Mouse (Mus musculus) forebrain, embryonic 11.5 days (tissue): ENCODE data around the gene Ptgfrn. TPM values are rescaled to one million over a fixed set of nuclear protein-coding genes. Genes with fewer than 3 reads are reported as not detected.

Experiments used
- ATAC-seq: fragments of 200-750 bp; cut with Nextera tagmentation; replicated peaks from 2 replicates; pipeline ENCODE4 v1.8.0; 2017; ENCODE audit warnings: moderate TSS enrichment; ENCODE audit not compliant: low FRiP score
- DNase-seq: peaks from one replicate; pipeline ENCODE4 v3.0.0-alpha.2; 2017; ENCODE audit warnings: low spot score
- H3K27ac ChIP-seq: fragments of 300-500 bp; sonication (generic); 2 replicates; pipeline ENCODE4 v1.5.1; 2014; ENCODE audit warnings: low read depth, low read length
- H3K27me3 ChIP-seq: fragments of 300-500 bp; sonication (generic); 2 replicates; pipeline ENCODE4 v1.6.1; 2014; ENCODE audit warnings: mild to moderate bottlenecking, low read length, mixed read lengths; ENCODE audit not compliant: control insufficient read depth, insufficient read depth
- H3K36me3 ChIP-seq: fragments of 300-500 bp; sonication (generic); 2 replicates; pipeline ENCODE4 v1.6.1; 2014; ENCODE audit warnings: mild to moderate bottlenecking, low read length, moderate library complexity, mixed read lengths; ENCODE audit not compliant: control insufficient read depth, insufficient read depth
- H3K4me1 ChIP-seq: fragments of 300-500 bp; sonication (generic); replicated peaks from 2 replicates; pipeline ENCODE4 v1.6.1; 2014; ENCODE audit warnings: low read length, mixed read lengths; ENCODE audit not compliant: control insufficient read depth, insufficient read depth
- H3K4me2 ChIP-seq: fragments of 300-500 bp; sonication (generic); 2 replicates; pipeline ENCODE4 v1.6.1; 2014; ENCODE audit warnings: low read depth, mild to moderate bottlenecking, low read length, moderate library complexity, mixed read lengths; ENCODE audit not compliant: severe bottlenecking
- H3K4me3 ChIP-seq: fragments of 300-500 bp; sonication (generic); 2 replicates; pipeline ENCODE4 v1.5.1; 2014; ENCODE audit warnings: low read depth, low read length
- H3K9ac ChIP-seq: fragments of 300-500 bp; sonication (generic); 2 replicates; pipeline ENCODE4 v1.6.1; 2014; ENCODE audit warnings: low read length
- H3K9me3 ChIP-seq: fragments of 300-500 bp; sonication (generic); 2 replicates; pipeline ENCODE4 v1.6.1; 2016; ENCODE audit warnings: low read length, mixed read lengths; ENCODE audit not compliant: control insufficient read depth
- WGBS: fragments of 180-500 bp; shearing (Covaris S2); extraction: QIAGEN DNeasy Blood & Tissue Kit; methylation state at CpG from one replicate; pipeline ENCODE4 v1.1.7; 2014; 5-methylcytosine and 5-hydroxymethylcytosine counted together
- polyA plus RNA-seq: library from polyadenylated mRNA; unstranded; fragments of >200 nt; fragmentation: Nextera tagmentation; extraction: Ambion mirVana; gene quantifications from 2 replicates; pipeline ENCODE4 v1.2.1, GENCODE M21; 2014

Ptgfrn gene
- polyA plus RNA-seq, 1 experiment from 2014 or later: 5.3 TPM

DNA sequence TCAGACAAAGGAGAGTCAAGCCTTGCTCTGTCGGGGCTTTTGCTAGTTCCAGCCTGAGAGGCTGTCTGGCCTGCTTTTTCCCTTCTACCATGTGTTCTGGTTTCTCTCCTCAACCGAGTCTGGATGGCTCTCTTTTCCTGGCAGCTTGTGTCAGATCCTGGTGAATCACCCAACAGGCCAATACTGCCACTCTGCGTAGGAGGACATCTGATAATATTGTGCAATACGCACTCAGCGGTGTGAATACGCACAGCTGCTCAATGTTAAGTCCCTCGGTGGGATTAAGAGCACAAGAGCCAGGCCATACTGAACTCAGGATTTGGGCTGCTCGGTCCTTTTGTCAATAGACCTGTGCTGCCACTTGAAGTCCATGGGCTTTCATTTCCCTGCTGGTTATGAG, 31.8 kb upstream of the Ptgfrn start:
- DNase-seq: no peak
- 80% methylated on average over 8 of the region's 8 CpGs for WGBS
- no peaks in the 10 kb centered on the region for H3K27me3 ChIP-seq
- H3K4me1 ChIP-seq: peaks cover 5% of the 10 kb centered on the region; the same call in 1 of the 2 replicates
- ATAC-seq: no peak
- no peak overlapping the region for H3K4me2 ChIP-seq
- H3K36me3 ChIP-seq: no peaks in the 10 kb centered on the region
- H3K9me3 ChIP-seq: no peaks in the 10 kb centered on the region
- H3K9ac ChIP-seq: no peak overlapping the region
- no peak overlapping the region for H3K4me3 ChIP-seq
- H3K27ac ChIP-seq: no peak overlapping the region

GRCm38 (mm10) chr3:101139958-101140357, 29.9 kb upstream of the Ptgfrn start:
- H3K9me3 ChIP-seq: no peaks in the 10 kb centered on the region
- H3K4me2 ChIP-seq: no peak overlapping the region
- H3K4me3 ChIP-seq: no peak overlapping the region
- ATAC-seq: no peak
- H3K9ac ChIP-seq: no peak overlapping the region
- H3K27ac ChIP-seq: no peak overlapping the region
- DNase-seq: no peak
- H3K27me3 ChIP-seq: no peaks in the 10 kb centered on the region
- 89% methylated on average over 7 of the region's 7 CpGs for WGBS
- peaks cover under 1% of the 10 kb centered on the region; the same call in 1 of the 2 replicates for H3K4me1 ChIP-seq
- no peaks in the 10 kb centered on the region for H3K36me3 ChIP-seq

DNA sequence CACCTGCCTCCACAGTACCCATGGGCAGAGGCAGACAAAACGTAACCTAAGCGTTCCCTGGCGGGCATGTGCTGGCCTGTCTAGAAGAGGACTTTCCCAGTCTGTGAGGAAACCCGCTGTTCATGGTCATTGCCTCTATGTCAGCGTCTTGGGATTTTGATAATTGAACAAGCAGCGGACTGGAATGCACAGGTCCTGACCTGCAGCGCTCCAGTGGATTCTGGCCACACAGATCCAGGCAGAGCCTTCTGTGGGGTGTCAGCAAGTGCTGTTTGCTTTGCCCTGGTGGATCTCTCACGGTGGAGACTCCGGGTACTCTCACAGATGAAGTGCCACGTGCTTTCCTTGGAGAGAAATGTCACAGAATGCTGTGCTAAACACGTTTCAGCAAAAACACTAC, 26.4 kb upstream of the Ptgfrn start:
- no peaks in the 10 kb centered on the region for H3K27me3 ChIP-seq
- no peaks in the 10 kb centered on the region for H3K36me3 ChIP-seq
- H3K9ac ChIP-seq: 0 out of 2 replicates have a peak overlapping the region, but pooled peaks have one; percentile 8
- 53% methylated on average over 11 of the region's 11 CpGs for WGBS
- no peaks in the 10 kb centered on the region for H3K9me3 ChIP-seq
- DNase-seq: no peak
- no peak for ATAC-seq
- no peak overlapping the region for H3K4me2 ChIP-seq
- no peak overlapping the region for H3K4me3 ChIP-seq
- no peaks in the 10 kb centered on the region for H3K4me1 ChIP-seq
- no peak overlapping the region for H3K27ac ChIP-seq

DNA sequence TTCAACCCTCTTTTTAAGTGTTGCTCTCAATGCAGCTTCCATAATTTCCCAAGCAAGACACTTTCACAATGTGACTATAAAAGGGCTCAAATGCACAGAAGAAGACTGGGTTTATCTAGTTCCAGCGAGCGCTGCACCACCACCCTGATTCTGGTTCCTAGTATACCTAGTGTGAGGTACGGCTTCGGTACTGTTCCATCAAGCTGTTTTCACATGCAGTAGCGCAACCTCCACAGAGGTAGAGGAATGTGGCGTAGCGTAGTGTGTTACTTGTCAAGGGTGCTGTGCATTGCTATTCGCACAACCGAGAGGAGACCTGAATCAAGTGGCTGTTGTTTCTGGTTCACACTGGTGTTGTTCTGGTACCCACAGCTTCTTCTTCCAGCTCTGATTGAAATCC, 24.8 kb upstream of the Ptgfrn start:
- Histone ChIP-seq H3K27ac (no peak overlapping the region), H3K4me3 (no peak overlapping the region), H3K4me2 (no peak overlapping the region), H3K9ac (no peak overlapping the region), H3K27me3 (no peaks in the 10 kb centered on the region), H3K4me1 (no peaks in the 10 kb centered on the region; the same call in 1 of the 2 replicates), H3K36me3 (no peaks in the 10 kb centered on the region), H3K9me3 (no peaks in the 10 kb centered on the region)
- WGBS: 96% methylated on average over 9 of the region's 9 CpGs
- DNase-seq: no peak
- ATAC-seq: no peak

GRCm38 (mm10) chr3:101132981-101133380, 22.9 kb upstream of the Ptgfrn start:
- no peak overlapping the region for H3K27ac ChIP-seq
- no peaks in the 10 kb centered on the region for H3K9me3 ChIP-seq
- DNase-seq: no peak
- ATAC-seq: no peak
- WGBS: 90% methylated on average over 6 of the region's 6 CpGs
- no peak overlapping the region for H3K9ac ChIP-seq
- no peaks in the 10 kb centered on the region for H3K36me3 ChIP-seq
- H3K4me2 ChIP-seq: no peak overlapping the region
- H3K27me3 ChIP-seq: no peaks in the 10 kb centered on the region
- no peak overlapping the region for H3K4me3 ChIP-seq
- H3K4me1 ChIP-seq: no peaks in the 10 kb centered on the region; the same call in 1 of the 2 replicates

GRCm38 (mm10) chr3:101131772-101132171, 21.7 kb upstream of the Ptgfrn start:
- Histone ChIP-seq H3K4me2 (no peak overlapping the region), H3K9ac (no peak overlapping the region), H3K36me3 (no peaks in the 10 kb centered on the region), H3K4me1 (no peaks in the 10 kb centered on the region; the same call in 1 of the 2 replicates), H3K4me3 (no peak overlapping the region), H3K9me3 (no peaks in the 10 kb centered on the region), H3K27me3 (no peaks in the 10 kb centered on the region), H3K27ac (no peak overlapping the region)
- no peak for ATAC-seq
- WGBS: 90% methylated on average over 5 of the region's 5 CpGs
- no peak for DNase-seq

GRCm38 (mm10) chr3:101130526-101130925, 20.4 kb upstream of the Ptgfrn start:
- WGBS: under 1% methylated on average over 11 of the region's 11 CpGs
- Histone ChIP-seq H3K9me3 (no peaks in the 10 kb centered on the region), H3K36me3 (no peaks in the 10 kb centered on the region), H3K4me2 (peak overlapping the region; percentile 34; the same call in 1 of the 2 replicates), H3K9ac (peak overlapping the region; percentile 23; the same call in 1 of the 2 replicates), H3K27ac (no peak overlapping the region), H3K4me1 (no peaks in the 10 kb centered on the region; the same call in 1 of the 2 replicates), H3K4me3 (no peak overlapping the region; the same call in 1 of the 2 replicates), H3K27me3 (no peaks in the 10 kb centered on the region)
- DNase-seq (peak; percentile 62), ATAC-seq (peak; percentile 53; the same call in 1 of the 2 replicates)

GRCm38 (mm10) chr3:101129620-101130019, 19.5 kb upstream of the Ptgfrn start:
- Histone ChIP-seq H3K36me3 (no peaks in the 10 kb centered on the region), H3K27me3 (no peaks in the 10 kb centered on the region), H3K4me2 (no peak overlapping the region), H3K9me3 (no peaks in the 10 kb centered on the region), H3K9ac (no peak overlapping the region), H3K4me3 (no peak overlapping the region), H3K27ac (no peak overlapping the region), H3K4me1 (no peaks in the 10 kb centered on the region; the same call in 1 of the 2 replicates)
- WGBS: 82% methylated on average over 3 of the region's 3 CpGs
- no peak for DNase-seq
- ATAC-seq: no peak

- Histone ChIP-seq H3K27ac (no peak overlapping the region), H3K4me1 (no peaks in the 10 kb centered on the region; the same call in 1 of the 2 replicates), H3K9me3 (no peaks in the 10 kb centered on the region), H3K9ac (no peak overlapping the region), H3K4me3 (no peak overlapping the region), H3K36me3 (no peaks in the 10 kb centered on the region), H3K4me2 (no peak overlapping the region), H3K27me3 (no peaks in the 10 kb centered on the region)
- no peak for ATAC-seq
- no peak for DNase-seq
Measured at GRCm38 (mm10) chr3:101129090-101129489, 19.0 kb upstream of the Ptgfrn start.
